Mouse (Mus musculus): ENCODE results near the gene Cd180. TPM values are rescaled to one million over a fixed set of nuclear protein-coding genes. Genes with fewer than 3 reads are reported as not detected.
"Not testable (repeated sequence)": the region's sequence is repeated elsewhere in the genome, so short reads cannot be mapped to it uniquely, and the experiment has no call there.

Gene Cd180
- polyA plus RNA-seq, 1 experiment from 2014 or later = 0.44 TPM

DNA sequence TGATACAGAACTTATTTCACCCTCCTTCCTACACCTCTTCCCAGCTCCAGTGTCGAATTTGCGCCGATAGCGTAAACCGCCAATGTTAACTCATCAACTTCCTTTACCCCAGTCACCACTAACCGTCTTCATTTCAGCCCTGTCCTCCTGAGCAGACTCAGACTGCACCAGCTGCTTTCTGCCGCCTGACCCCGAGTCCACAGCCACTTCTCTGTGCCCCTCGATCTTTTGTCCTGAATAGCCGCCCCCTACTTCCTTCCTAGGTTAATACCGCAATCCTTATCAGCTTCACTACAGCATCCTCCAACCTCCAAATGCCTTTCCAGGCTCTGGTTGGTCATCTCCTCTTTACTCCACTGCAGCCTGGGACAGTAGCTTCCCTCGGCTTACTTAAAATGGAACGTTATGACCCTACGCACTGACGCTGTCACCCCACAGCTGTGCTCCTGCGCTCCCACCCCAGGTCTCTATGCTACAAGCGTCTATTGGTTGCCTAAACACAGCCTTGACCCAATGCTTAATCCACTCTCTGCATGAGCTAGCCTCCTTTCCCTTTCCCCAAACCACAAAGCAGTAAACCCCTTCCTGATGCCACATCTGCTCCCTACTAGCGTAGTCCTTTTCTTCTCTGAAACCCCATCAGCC, 27.6 kb upstream of the Cd180 start:
- Histone ChIP-seq H3K27ac (no peak overlapping the region), H3K4me1 (peaks cover 4% of the 10 kb centered on the region), H3K9ac (0 out of 2 replicates have a peak overlapping the region, but pooled peaks have one; percentile 19), H3K36me3 (no peaks in the 10 kb centered on the region), H3K27me3 (no peaks in the 10 kb centered on the region), H3K4me3 (no peak overlapping the region), H3K4me2 (replicated peaks) (peak overlapping the region; percentile 33), H3K9me3 (replicated peaks) (no peaks in the 10 kb centered on the region)
- WGBS = 57% methylated on average over 18 of the region's 18 CpGs
- ATAC-seq (ENCODE audit: low FRiP score) = no peak

DNA sequence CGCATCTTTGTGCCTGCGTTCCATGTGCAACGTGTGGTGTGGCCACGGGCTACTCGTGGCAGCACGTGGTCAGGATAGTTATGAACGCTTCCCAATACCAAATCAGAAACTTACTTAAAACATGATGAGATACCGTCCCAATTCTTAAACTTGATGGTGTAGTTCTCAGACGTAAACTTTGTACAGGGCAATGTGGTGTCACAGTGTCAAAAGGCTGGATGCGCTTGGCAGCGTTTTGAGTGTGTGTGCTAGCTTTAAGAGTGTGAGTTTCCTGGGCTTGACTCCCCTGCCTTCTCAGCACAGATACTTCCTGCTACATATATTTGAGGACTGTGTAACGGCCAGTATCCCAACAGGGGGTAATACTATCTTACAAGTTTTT, 27.1 kb upstream of the Cd180 start:
- peaks cover 4% of the 10 kb centered on the region for H3K4me1 ChIP-seq
- H3K9me3 ChIP-seq (replicated peaks) = no peaks in the 10 kb centered on the region
- 89% methylated on average over 12 of the region's 12 CpGs for WGBS
- H3K27ac ChIP-seq = no peak overlapping the region
- H3K4me2 ChIP-seq (replicated peaks) = no peak overlapping the region
- no peak overlapping the region for H3K4me3 ChIP-seq
- ATAC-seq (ENCODE audit: low FRiP score) = no peak
- H3K27me3 ChIP-seq = no peaks in the 10 kb centered on the region
- no peak overlapping the region for H3K9ac ChIP-seq
- no peaks in the 10 kb centered on the region for H3K36me3 ChIP-seq

DNA sequence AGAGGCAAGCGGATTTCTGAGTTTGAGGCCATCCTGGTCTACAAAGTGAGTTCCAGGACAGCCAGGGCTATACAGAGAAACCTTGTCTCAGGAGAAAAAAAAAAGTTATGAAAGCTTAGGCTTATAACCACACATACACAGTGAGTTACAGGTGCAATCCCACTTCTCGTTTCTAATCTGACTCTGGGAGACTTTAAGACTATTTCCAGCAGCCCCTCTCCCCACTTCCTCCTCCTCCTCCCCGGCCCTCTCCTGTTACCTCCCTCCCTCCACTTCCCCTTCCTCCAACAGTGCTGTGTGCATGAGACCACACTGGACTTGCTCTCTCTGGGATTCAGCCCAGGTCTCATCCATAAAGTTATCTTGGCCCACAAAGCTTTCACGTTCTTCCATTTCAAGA, 26.6 kb upstream of the Cd180 start:
- Histone ChIP-seq H3K9me3 (replicated peaks) (no peaks in the 10 kb centered on the region), H3K4me3 (no peak overlapping the region), H3K36me3 (no peaks in the 10 kb centered on the region), H3K4me2 (replicated peaks) (no peak overlapping the region), H3K27ac (no peak overlapping the region), H3K27me3 (no peaks in the 10 kb centered on the region), H3K9ac (no peak overlapping the region), H3K4me1 (peaks cover 4% of the 10 kb centered on the region)
- WGBS = 76% methylated on average over 4 of the region's 4 CpGs
- ATAC-seq (ENCODE audit: low FRiP score) = no peak

DNA sequence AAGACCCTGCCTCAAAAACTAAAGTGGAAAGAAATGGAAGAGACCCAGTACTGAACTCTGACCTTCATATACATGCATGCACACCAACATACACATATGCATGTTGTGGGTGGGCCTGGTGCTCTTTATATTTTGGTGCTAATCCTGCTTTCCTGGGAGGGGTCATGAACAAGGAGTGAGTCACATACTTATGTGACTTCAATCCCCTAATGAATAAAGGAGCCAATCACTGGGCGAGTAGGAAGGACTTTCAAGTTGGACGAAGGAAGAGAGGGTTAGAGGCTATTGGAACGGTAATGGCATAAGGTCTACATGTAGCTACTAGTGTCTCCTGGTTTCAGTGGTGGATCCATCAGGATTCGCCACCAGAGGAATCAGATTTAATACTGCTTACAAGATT, 26.0 kb upstream of the Cd180 start:
- H3K9ac ChIP-seq = no peak overlapping the region
- H3K4me3 ChIP-seq = no peak overlapping the region
- no peaks in the 10 kb centered on the region for H3K36me3 ChIP-seq
- H3K27me3 ChIP-seq = no peaks in the 10 kb centered on the region
- H3K4me2 ChIP-seq (replicated peaks) = no peak overlapping the region
- H3K27ac ChIP-seq = no peak overlapping the region
- H3K4me1 ChIP-seq = peaks cover 4% of the 10 kb centered on the region
- no peaks in the 10 kb centered on the region for H3K9me3 ChIP-seq (replicated peaks)
- no peak for ATAC-seq (ENCODE audit: low FRiP score)
- WGBS = 85% methylated on average over 4 of the region's 4 CpGs

- no peaks in the 10 kb centered on the region for H3K27me3 ChIP-seq
- H3K9me3 ChIP-seq (replicated peaks) = no peaks in the 10 kb centered on the region
- H3K27ac ChIP-seq = no peak overlapping the region
- H3K36me3 ChIP-seq = no peaks in the 10 kb centered on the region
- no peak overlapping the region for H3K9ac ChIP-seq
- ATAC-seq (ENCODE audit: low FRiP score) = no peak
- H3K4me2 ChIP-seq (replicated peaks) = no peak overlapping the region
- 88% methylated on average over 9 of the region's 9 CpGs for WGBS
- no peak overlapping the region for H3K4me3 ChIP-seq
- peaks cover 4% of the 10 kb centered on the region for H3K4me1 ChIP-seq
Measured at GRCm38 (mm10) chr13:102667842-102668241, 25.5 kb upstream of the Cd180 start.

DNA sequence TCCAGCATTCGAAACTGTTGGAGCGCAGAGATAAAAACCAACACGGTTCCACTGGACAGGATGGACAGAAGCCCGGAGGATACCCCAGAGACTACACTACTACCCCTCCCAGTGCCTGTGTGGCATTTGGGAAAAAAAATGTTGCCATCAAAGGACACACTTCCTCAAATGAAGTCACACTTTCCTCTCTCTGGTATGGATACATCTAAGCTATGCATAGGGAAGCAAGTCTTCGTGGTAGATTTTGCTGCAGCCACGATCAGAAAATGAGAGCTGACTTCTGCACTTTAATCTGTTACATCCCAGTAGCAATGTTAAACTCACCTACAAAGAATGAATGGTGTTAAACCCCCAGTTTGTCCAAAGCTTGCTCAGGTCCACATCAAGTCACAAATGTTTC, 24.4 kb upstream of the Cd180 start:
- peaks cover 4% of the 10 kb centered on the region for H3K4me1 ChIP-seq
- no peak for ATAC-seq (ENCODE audit: low FRiP score)
- H3K9ac ChIP-seq = no peak overlapping the region
- H3K4me2 ChIP-seq (replicated peaks) = no peak overlapping the region
- no peak overlapping the region for H3K27ac ChIP-seq
- H3K4me3 ChIP-seq = no peak overlapping the region
- H3K36me3 ChIP-seq = no peaks in the 10 kb centered on the region
- H3K9me3 ChIP-seq (replicated peaks) = no peaks in the 10 kb centered on the region
- WGBS = 80% methylated on average over 6 of the region's 6 CpGs
- no peaks in the 10 kb centered on the region for H3K27me3 ChIP-seq

- Histone ChIP-seq H3K4me2 (replicated peaks) (no peak overlapping the region), H3K9me3 (replicated peaks) (no peaks in the 10 kb centered on the region), H3K4me1 (peaks cover 4% of the 10 kb centered on the region), H3K27me3 (no peaks in the 10 kb centered on the region), H3K4me3 (no peak overlapping the region), H3K9ac (no peak overlapping the region), H3K36me3 (no peaks in the 10 kb centered on the region), H3K27ac (no peak overlapping the region)
- ATAC-seq (ENCODE audit: low FRiP score) = no peak
- 58% methylated on average over 14 of the region's 14 CpGs for WGBS
Measured at GRCm38 (mm10) chr13:102669522-102670256, 23.7 kb upstream of the Cd180 start.

DNA sequence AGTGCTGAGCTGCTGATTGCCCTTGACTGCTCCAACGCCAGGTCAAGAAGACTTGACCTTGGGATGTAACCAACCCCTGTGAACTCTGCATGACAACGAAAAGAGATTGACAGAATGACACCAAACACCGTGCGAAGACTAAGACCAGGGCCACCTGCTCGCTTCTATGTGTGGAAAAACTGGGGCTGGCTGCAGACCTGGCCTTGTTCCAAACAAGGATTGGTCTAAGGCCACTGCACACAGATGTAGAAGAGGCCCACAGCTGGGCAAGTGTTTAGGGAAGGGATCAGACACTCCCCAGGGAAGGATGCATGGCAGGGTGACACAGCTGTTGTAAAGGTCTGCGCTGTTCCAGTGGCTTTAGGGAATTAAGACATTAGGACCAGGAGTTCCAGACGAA, 22.9 kb upstream of the Cd180 start:
- no peak overlapping the region for H3K9ac ChIP-seq
- H3K36me3 ChIP-seq = no peaks in the 10 kb centered on the region
- peaks cover 4% of the 10 kb centered on the region for H3K4me1 ChIP-seq
- H3K9me3 ChIP-seq (replicated peaks) = no peaks in the 10 kb centered on the region
- no peak overlapping the region for H3K4me2 ChIP-seq (replicated peaks)
- no peaks in the 10 kb centered on the region for H3K27me3 ChIP-seq
- no peak overlapping the region for H3K4me3 ChIP-seq
- WGBS = 62% methylated on average over 7 of the region's 7 CpGs
- no peak overlapping the region for H3K27ac ChIP-seq
- ATAC-seq (ENCODE audit: low FRiP score) = no peak

DNA sequence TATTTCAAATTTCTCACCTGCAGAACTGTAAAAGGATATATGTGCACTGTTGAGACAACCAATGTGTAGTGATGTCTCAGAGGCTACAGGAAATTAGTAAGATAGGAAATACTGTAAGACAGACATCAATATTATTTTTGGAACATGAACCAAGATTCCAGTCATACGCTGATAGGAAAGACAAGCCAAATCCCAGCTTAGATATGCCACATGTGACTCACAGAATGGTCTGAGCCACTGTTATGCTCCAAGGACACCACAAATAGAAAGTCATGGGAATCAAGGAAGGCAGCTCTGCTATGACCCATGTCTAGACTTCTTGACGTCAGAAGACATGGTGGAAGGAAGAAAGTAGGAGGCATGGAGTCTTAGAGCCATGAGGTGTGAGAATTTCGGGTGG, 19.3 kb upstream of the Cd180 start:
- H3K9ac ChIP-seq = no peak overlapping the region
- H3K4me2 ChIP-seq (replicated peaks) = no peak overlapping the region
- no peaks in the 10 kb centered on the region for H3K27me3 ChIP-seq
- 83% methylated on average over 3 of the region's 3 CpGs for WGBS
- H3K36me3 ChIP-seq = no peaks in the 10 kb centered on the region
- ATAC-seq (ENCODE audit: low FRiP score) = no peak
- H3K9me3 ChIP-seq (replicated peaks) = no peaks in the 10 kb centered on the region
- no peak overlapping the region for H3K4me3 ChIP-seq
- H3K4me1 ChIP-seq = peaks cover 4% of the 10 kb centered on the region
- no peak overlapping the region for H3K27ac ChIP-seq

GRCm38 (mm10) chr13:102677602-102678001, 15.8 kb upstream of the Cd180 start:
- not testable (repeated sequence) for H3K4me2 ChIP-seq (replicated peaks); H3K4me3 ChIP-seq; ATAC-seq (ENCODE audit: low FRiP score); H3K36me3 ChIP-seq; H3K4me1 ChIP-seq; H3K9ac ChIP-seq; H3K27ac ChIP-seq; H3K9me3 ChIP-seq (replicated peaks); H3K27me3 ChIP-seq
- WGBS = 84% methylated on average over 4 of the region's 4 CpGs

DNA sequence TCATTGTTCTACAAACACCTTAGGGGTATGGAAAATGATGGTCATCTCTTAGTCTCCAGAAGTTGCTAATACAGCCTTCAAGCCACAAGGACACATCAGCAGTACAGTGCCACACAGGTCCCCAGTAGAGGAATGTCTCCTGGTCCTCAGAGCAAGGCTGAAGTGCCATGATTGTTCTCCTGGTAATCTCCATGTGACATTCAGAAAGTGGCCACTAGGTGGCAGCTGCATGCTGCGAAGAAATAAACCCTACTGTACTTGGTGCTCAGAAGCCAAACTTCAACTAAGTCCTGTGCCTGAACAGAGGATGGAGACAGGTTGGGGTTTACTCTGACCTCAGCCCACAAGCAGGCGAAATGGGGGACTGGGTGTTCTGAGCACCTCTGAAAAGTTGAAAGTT, 14.9 kb upstream of the Cd180 start:
- Histone ChIP-seq H3K36me3 (no peaks in the 10 kb centered on the region), H3K4me1 (no peaks in the 10 kb centered on the region), H3K27ac (no peak overlapping the region), H3K9ac (no peak overlapping the region), H3K4me3 (no peak overlapping the region), H3K9me3 (replicated peaks) (no peaks in the 10 kb centered on the region), H3K27me3 (no peaks in the 10 kb centered on the region), H3K4me2 (replicated peaks) (no peak overlapping the region)
- peak; percentile 72 for ATAC-seq (ENCODE audit: low FRiP score)
- 14% methylated on average over 2 of the region's 2 CpGs for WGBS

DNA sequence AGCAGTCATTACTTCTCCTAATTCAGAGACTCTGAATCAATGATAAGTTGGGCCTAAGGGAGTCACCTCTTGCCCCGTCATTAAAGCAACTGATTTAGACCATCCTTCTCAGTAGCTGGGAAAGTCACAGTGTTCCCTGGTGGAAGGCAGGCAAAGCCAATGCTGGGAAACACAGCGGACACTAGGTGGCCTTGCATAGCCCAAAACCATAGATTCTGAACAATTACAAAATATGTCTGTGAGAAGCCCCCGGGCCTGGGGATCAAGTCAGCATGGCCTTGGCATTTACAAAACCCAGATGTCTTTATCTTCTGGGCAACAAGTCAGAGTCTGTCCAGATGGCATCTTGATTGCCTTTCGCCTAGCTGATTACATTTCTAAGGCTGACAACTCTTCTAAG, 8.5 kb upstream of the Cd180 start:
- no peak overlapping the region for H3K4me2 ChIP-seq (replicated peaks)
- H3K36me3 ChIP-seq = no peaks in the 10 kb centered on the region
- 82% methylated on average over 4 of the region's 4 CpGs for WGBS
- H3K9me3 ChIP-seq (replicated peaks) = no peaks in the 10 kb centered on the region
- H3K4me1 ChIP-seq = no peaks in the 10 kb centered on the region
- no peak overlapping the region for H3K27ac ChIP-seq
- ATAC-seq (ENCODE audit: low FRiP score) = no peak
- no peak overlapping the region for H3K4me3 ChIP-seq
- H3K9ac ChIP-seq = no peak overlapping the region
- H3K27me3 ChIP-seq = no peaks in the 10 kb centered on the region

DNA sequence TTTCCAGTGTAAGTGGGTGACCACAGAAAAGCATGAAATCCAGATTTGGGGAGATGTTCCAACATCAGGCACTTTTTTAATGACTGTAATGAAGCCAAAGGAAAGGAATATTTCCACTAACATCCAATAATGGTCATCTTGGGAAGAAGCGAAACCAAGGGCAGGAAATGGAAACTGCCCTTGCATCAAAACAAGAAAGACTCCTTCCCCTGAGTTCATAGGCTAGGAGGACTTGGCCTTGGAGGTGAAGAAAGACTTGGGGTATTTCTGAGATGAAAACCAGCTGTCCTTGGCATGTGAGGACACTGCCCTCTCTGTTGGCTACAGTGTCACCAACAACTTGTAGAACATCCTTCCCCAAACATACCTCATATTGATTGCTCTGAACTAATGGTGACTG, 5.2 kb upstream of the Cd180 start:
- no peaks in the 10 kb centered on the region for H3K27me3 ChIP-seq
- H3K27ac ChIP-seq = no peak overlapping the region
- no peaks in the 10 kb centered on the region for H3K9me3 ChIP-seq (replicated peaks)
- 91% methylated on average over 1 of the region's 1 CpGs for WGBS
- H3K4me1 ChIP-seq = peaks cover 4% of the 10 kb centered on the region; the same call in 1 of the 2 replicates
- H3K36me3 ChIP-seq = no peaks in the 10 kb centered on the region
- H3K4me2 ChIP-seq (replicated peaks) = no peak overlapping the region
- no peak overlapping the region for H3K4me3 ChIP-seq
- no peak for ATAC-seq (ENCODE audit: low FRiP score)
- H3K9ac ChIP-seq = no peak overlapping the region
